Mouse (Mus musculus) heart, adult 2 months (tissue): ENCODE results near the gene Csmd2.

ENCODE experiments used
- CTCF ChIP-seq: fragments of 200-600 bp; IDR thresholded peaks from 2 replicates; pipeline ENCODE4 v1.8.1; 2022; ENCODE audit warnings: antibody characterized with exemption, mild to moderate bottlenecking, moderate library complexity
- POLR2A ChIP-seq: fragments of 200-500 bp; IDR thresholded peaks from 2 replicates; pipeline ENCODE4 v1.6.1; 2011; ENCODE audit warnings: mild to moderate bottlenecking, low read depth, low read length, control low read depth; ENCODE audit not compliant: insufficient read depth

- TF ChIP-seq CTCF (no peak), POLR2A (no peak)
Observed at GRCm38 (mm10) chr4:128476249-128476648, 488.6 kb downstream of the Csmd2 start.
